Mouse (Mus musculus): ENCODE results near the gene Snx12. TPM values are rescaled to one million over a fixed set of nuclear protein-coding genes. Genes with fewer than 3 reads are reported as not detected.

Gene Snx12
- 10 to 100 TPM; 91.6 to 93.0 TPM for total RNA-seq (2021)
- long read RNA-seq, transcript Snx12-202 (4 exons, 2,415 nt), result major isoform, 12 of 28 reads
- long read RNA-seq, transcript Snx12-204 (6 exons, 1,114 nt), result minor isoform, 7 of 28 reads
- long read RNA-seq, partial matches to known transcripts, result 0 of 28 reads
- long read RNA-seq, other reads (novel, unspliced or antisense), result 9 of 28 reads

- DNase-seq (ENCODE audit: low spot score in 2 of 2), result peak; percentile 87 to 95
Observed at GRCm38 (mm10) chrX:101221834-101222795, at the start of gene Snx12. Snx12 (minus strand) TSS chrX:101222563.

- DNase-seq (ENCODE audit: low spot score in 2 of 2), result no peak
Observed at GRCm38 (mm10) chrX:101268755-101269124, 46.4 kb upstream of the Snx12 start, which contains the start of gene Gm20489. Gm20489 (minus strand) TSS chrX:101269023.

- DNase-seq (ENCODE audit: low spot score in 2 of 2), result no peak
Observed at GRCm38 (mm10) chrX:101268025-101268754, 45.8 kb upstream of the Snx12 start, which contains the start of gene Il2rg. Il2rg (minus strand) TSS chrX:101268255.

- DNase-seq (ENCODE audit: low spot score in 2 of 2), result no peak
Observed at GRCm38 (mm10) chrX:101266631-101267030, 44.3 kb upstream of the Snx12 start.

- DNase-seq (ENCODE audit: low spot score in 2 of 2), result no peak
Observed at GRCm38 (mm10) chrX:101263892-101264291, 41.5 kb upstream of the Snx12 start, which contains the start of gene Gm614. Gm614 (minus strand) TSS chrX:101263992.

- DNase-seq (ENCODE audit: low spot score in 2 of 2), result no peak
Observed at GRCm38 (mm10) chrX:101260441-101261325, 38.3 kb upstream of the Snx12 start.

GRCm38 (mm10) chrX:101256603-101257002 is 34.2 kb upstream of the Snx12 start:
- no peak for DNase-seq (ENCODE audit: low spot score in 2 of 2)

- DNase-seq (ENCODE audit: low spot score in 2 of 2), result no peak
Observed at GRCm38 (mm10) chrX:101254740-101255139, 32.4 kb upstream of the Snx12 start.

- peak; percentile 78 to 90 for DNase-seq (ENCODE audit: low spot score in 2 of 2)
Observed at GRCm38 (mm10) chrX:101253952-101254729, 31.8 kb upstream of the Snx12 start, which contains the start of gene Foxo4. Foxo4 (plus strand) TSS chrX:101254528.

GRCm38 (mm10) chrX:101245011-101245410 is 22.6 kb upstream of the Snx12 start:
- DNase-seq (ENCODE audit: low spot score in 2 of 2), result no peak

- DNase-seq (ENCODE audit: low spot score in 2 of 2), result no peak
Observed at GRCm38 (mm10) chrX:101222796-101223162, 416 bp upstream of the Snx12 start.

- no peak for DNase-seq (ENCODE audit: low spot score in 2 of 2)
Observed at GRCm38 (mm10) chrX:101189285-101189684, 33.1 kb downstream of the Snx12 start.

- no peak for DNase-seq (ENCODE audit: low spot score in 2 of 2)
Observed at GRCm38 (mm10) chrX:101187647-101188046, 34.7 kb downstream of the Snx12 start.

GRCm38 (mm10) chrX:101173388-101173787 is 49.0 kb downstream of the Snx12 start:
- no peak for DNase-seq (ENCODE audit: low spot score in 2 of 2)

GRCm38 (mm10) chrX:101168425-101168824 is 53.9 kb downstream of the Snx12 start:
- DNase-seq (ENCODE audit: low spot score in 2 of 2), result no peak

- no peak for DNase-seq (ENCODE audit: low spot score in 2 of 2)
Observed at GRCm38 (mm10) chrX:101163739-101164138, 58.6 kb downstream of the Snx12 start.

GRCm38 (mm10) chrX:101163278-101163677 is 59.1 kb downstream of the Snx12 start:
- no peak for DNase-seq (ENCODE audit: low spot score in 2 of 2)

GRCm38 (mm10) chrX:101162532-101162931 is 59.8 kb downstream of the Snx12 start:
- DNase-seq (ENCODE audit: low spot score in 2 of 2), result no peak

- no peak for DNase-seq (ENCODE audit: low spot score in 2 of 2)
Observed at GRCm38 (mm10) chrX:101157488-101157887, 64.9 kb downstream of the Snx12 start.

GRCm38 (mm10) chrX:101156369-101156768 is 66.0 kb downstream of the Snx12 start:
- no peak for DNase-seq (ENCODE audit: low spot score in 2 of 2)

Measured in layer of hippocampus, adult 18-20 months (tissue).